Mouse (Mus musculus): ENCODE data around the gene Trappc12. TPM values are rescaled to one million over a fixed set of nuclear protein-coding genes. Genes with fewer than 3 reads are reported as not detected.

Trappc12 gene
- polyA plus RNA-seq (2016; fragmentation: Nextera tagmentation; extraction: Ambion mirVana), result 42.1 and 43.2 TPM in 2 replicates

DNA sequence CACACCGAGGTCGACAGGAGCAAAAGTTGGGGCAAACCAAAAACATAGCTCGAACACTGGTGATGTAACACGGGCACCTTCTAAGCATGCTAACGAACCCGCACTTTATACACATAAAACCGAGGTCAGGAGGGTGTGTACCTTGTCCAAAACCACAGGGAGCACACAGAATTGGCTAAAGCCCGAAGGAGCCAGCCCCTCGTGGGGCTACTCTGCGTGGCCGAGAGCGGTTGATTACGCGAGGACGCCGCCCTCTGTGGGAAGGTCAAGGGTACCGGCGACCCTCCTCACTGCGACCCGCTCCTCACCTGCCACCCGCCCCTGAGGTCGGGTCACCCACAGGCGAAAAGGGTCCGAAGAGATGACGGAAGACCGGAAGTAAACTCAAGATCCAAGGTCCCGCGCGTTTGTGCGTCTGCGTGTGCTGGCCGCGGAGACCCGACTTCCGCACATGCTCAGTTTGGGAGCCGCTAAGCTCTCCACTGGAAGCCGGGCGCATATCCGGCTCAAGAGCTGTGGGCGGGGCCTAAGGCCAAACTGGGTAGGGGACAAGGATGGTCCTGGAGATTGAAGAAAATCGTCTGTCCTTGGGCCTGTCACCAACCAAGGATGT, at the start of gene Trappc12:
Gene Trappc12, minus strand, starts transcription at position 452 of the 613 bp plus-strand sequence.
- 2% methylated on average over 41 of the region's 41 CpGs for WGBS
- ATAC-seq (ENCODE audit: low FRiP score), result peak; percentile 92
- no peaks in the 10 kb centered on the region for H3K9me3 ChIP-seq (replicated peaks)
- H3K4me3 ChIP-seq, result peak within 1 kb of the TSS; percentile 83
- peak within 1 kb of the TSS; percentile 52; the same call in 1 of the 2 replicates for H3K27ac ChIP-seq
- H3K9ac ChIP-seq, result peak within 1 kb of the TSS; percentile 67
- H3K4me1 ChIP-seq, result peaks cover 18% of the 10 kb centered on the region
- H3K4me2 ChIP-seq (replicated peaks), result peak within 1 kb of the TSS; percentile 94
- H3K27me3 ChIP-seq, result no peaks in the 10 kb centered on the region
- peaks cover 20% of the 10 kb centered on the region for H3K36me3 ChIP-seq

DNA sequence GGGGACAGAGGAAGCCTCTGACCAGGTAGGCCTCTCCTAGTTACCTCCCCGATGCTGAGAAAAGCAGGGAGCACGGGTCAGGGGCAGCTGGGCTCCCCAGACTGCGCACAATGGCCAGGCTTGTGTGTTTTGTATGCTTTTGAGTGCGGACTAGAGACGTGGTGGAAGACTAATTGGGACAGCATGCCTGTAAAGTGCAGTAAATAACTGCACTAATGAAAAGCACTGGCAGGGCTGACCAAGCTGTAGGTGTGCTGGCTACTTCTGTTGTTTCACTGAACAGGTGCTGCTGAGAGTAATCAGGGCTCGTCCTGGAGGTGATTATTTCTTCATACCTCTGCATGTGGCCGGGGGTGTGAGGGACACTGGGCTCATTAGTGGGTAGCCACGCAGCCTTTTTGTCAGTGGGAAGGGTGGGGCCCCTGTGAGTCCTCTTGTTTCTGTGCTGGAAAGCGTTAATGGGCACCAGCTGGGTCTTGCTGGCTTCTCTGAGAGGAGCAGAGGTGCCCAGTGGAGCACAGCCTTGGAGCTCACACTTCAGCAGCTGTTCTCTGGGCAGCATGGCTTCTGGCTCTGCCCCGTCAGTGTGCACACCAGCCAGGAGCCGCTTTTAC, 49.6 kb upstream of the Trappc12 start:
- Histone ChIP-seq H3K27ac (peak overlapping the region; percentile 45), H3K9ac (no peak overlapping the region)

DNA sequence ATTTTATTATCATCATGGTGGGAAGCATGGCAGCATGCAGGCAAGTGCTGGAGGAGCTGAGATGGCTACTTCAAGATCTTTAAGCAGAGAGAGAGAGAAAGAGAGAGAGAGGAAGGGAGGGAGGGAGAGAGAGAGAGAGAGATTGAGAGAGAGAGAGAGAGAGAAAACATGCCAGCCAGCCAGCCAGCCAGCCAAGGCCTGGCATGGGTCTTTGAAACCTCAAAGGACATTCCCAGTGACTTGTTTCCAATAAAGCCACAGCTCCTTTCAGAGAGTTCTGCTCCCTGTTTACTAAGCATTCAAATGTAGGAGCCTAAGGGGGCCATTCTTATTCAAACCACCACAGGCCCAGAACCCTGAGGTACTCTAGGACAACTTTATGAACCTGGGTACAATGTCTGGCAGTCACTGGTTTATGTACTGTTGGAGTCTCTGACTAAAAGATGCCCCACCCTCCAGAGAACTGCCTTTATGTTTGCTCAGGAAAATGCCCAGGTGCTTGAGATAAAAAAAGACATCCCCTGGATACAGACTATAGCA, 46.7 kb upstream of the Trappc12 start:
- peaks cover 30% of the 10 kb centered on the region for H3K4me1 ChIP-seq
- no peak overlapping the region for H3K9ac ChIP-seq
- no peaks in the 10 kb centered on the region for H3K9me3 ChIP-seq (replicated peaks)
- no peak overlapping the region for H3K4me3 ChIP-seq
- ATAC-seq (ENCODE audit: low FRiP score), result no peak
- no peak overlapping the region for H3K4me2 ChIP-seq (replicated peaks)
- H3K27me3 ChIP-seq, result no peaks in the 10 kb centered on the region
- H3K36me3 ChIP-seq, result no peaks in the 10 kb centered on the region
- H3K27ac ChIP-seq, result peak overlapping the region; percentile 23; the same call in 1 of the 2 replicates

More for the DNA sequence above, 49.6 kb upstream of the Trappc12 start:
- Histone ChIP-seq H3K4me3 (no peak overlapping the region), H3K9me3 (replicated peaks) (no peaks in the 10 kb centered on the region), H3K36me3 (no peaks in the 10 kb centered on the region), H3K27me3 (no peaks in the 10 kb centered on the region), H3K4me2 (replicated peaks) (no peak overlapping the region), H3K4me1 (peaks cover 32% of the 10 kb centered on the region)
- 46% methylated on average over 11 of the region's 11 CpGs for WGBS
- peak; percentile 70; the same call in 1 of the 2 replicates for ATAC-seq (ENCODE audit: low FRiP score)

DNA sequence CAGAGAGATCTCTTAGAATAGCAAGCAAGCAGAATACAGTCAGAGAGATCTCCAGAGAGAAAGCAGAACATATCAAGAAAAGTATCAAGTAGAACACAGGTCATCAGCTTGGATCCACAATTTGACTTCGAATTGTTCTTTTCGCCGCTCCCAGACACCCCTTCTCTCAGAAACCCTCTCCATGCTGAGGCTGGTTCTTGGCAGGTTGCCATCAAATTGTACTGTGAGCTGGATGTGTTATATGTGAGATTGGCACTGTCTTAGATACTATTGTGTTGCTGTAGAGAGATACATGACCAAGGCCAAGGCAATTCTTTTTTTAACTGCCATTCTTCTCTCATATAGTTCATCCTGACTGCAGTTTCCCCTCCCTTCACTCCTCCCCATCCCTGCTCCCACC, 44.8 kb upstream of the Trappc12 start:
- Histone ChIP-seq H3K27ac (no peak overlapping the region), H3K36me3 (no peaks in the 10 kb centered on the region), H3K4me1 (peaks cover 37% of the 10 kb centered on the region), H3K4me2 (replicated peaks) (no peak overlapping the region), H3K9me3 (replicated peaks) (no peaks in the 10 kb centered on the region), H3K27me3 (no peaks in the 10 kb centered on the region), H3K9ac (no peak overlapping the region), H3K4me3 (no peak overlapping the region)
- WGBS, result 83% methylated on average over 3 of the region's 3 CpGs
- ATAC-seq (ENCODE audit: low FRiP score), result no peak

- Histone ChIP-seq H3K4me3 (no peak overlapping the region), H3K27ac (no peak overlapping the region), H3K4me2 (replicated peaks) (no peak overlapping the region), H3K36me3 (no peaks in the 10 kb centered on the region), H3K27me3 (no peaks in the 10 kb centered on the region), H3K9ac (no peak overlapping the region), H3K4me1 (peaks cover 31% of the 10 kb centered on the region), H3K9me3 (replicated peaks) (no peaks in the 10 kb centered on the region)
- ATAC-seq (ENCODE audit: low FRiP score), result no peak
- WGBS, result 77% methylated on average over 2 of the region's 2 CpGs
These were observed 43.4 kb upstream of the Trappc12 start for GRCm38 (mm10) chr12:28793715-28794114.

DNA sequence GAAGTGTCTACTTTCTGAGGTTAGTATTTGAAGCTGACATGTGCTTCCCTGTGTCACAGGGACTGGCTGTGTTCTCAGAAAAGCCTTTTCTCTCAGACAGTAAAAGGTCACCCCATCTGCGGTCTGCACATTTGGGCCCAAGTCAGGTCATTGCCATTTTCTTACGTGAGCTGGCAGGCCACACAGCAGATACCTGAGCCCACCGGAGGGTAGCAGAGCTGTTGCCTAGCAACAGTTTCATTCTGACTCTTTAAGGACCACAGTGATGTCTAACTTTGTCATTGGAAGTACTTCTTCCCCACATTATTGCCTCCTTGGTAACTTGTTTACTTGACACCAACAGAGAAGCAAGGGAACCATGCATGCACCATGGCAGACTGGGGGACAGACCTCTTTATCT, 42.3 kb upstream of the Trappc12 start:
- 51% methylated on average over 3 of the region's 3 CpGs for WGBS
- H3K27ac ChIP-seq, result no peak overlapping the region

GRCm38 (mm10) chr12:28786310-28786709, 36.0 kb upstream of the Trappc12 start:
- no peak overlapping the region for H3K9ac ChIP-seq
- H3K9me3 ChIP-seq (replicated peaks), result no peaks in the 10 kb centered on the region
- no peak overlapping the region for H3K4me2 ChIP-seq (replicated peaks)
- 94% methylated on average over 6 of the region's 6 CpGs for WGBS
- H3K27me3 ChIP-seq, result no peaks in the 10 kb centered on the region
- no peak for ATAC-seq (ENCODE audit: low FRiP score)
- no peak overlapping the region for H3K27ac ChIP-seq
- H3K36me3 ChIP-seq, result no peaks in the 10 kb centered on the region
- H3K4me3 ChIP-seq, result no peak overlapping the region
- H3K4me1 ChIP-seq, result peaks cover 38% of the 10 kb centered on the region

More for the DNA sequence above, 42.3 kb upstream of the Trappc12 start:
- Histone ChIP-seq H3K4me2 (replicated peaks) (no peak overlapping the region), H3K4me1 (peaks cover 31% of the 10 kb centered on the region), H3K9ac (no peak overlapping the region), H3K36me3 (no peaks in the 10 kb centered on the region), H3K4me3 (no peak overlapping the region), H3K9me3 (replicated peaks) (no peaks in the 10 kb centered on the region), H3K27me3 (no peaks in the 10 kb centered on the region)
- ATAC-seq (ENCODE audit: low FRiP score), result no peak

GRCm38 (mm10) chr12:28785299-28785698, 35.0 kb upstream of the Trappc12 start:
- Histone ChIP-seq H3K4me3 (no peak overlapping the region), H3K27ac (no peak overlapping the region), H3K4me1 (peaks cover 38% of the 10 kb centered on the region), H3K4me2 (replicated peaks) (no peak overlapping the region), H3K27me3 (no peaks in the 10 kb centered on the region), H3K9ac (no peak overlapping the region), H3K36me3 (no peaks in the 10 kb centered on the region), H3K9me3 (replicated peaks) (no peaks in the 10 kb centered on the region)
- no peak for ATAC-seq (ENCODE audit: low FRiP score)
- 7% methylated on average over 1 of the region's 1 CpGs for WGBS

GRCm38 (mm10) chr12:28784864-28785263, 34.6 kb upstream of the Trappc12 start:
- Histone ChIP-seq H3K9me3 (replicated peaks) (no peaks in the 10 kb centered on the region), H3K4me2 (replicated peaks) (no peak overlapping the region), H3K9ac (no peak overlapping the region), H3K36me3 (no peaks in the 10 kb centered on the region), H3K27ac (no peak overlapping the region), H3K4me3 (no peak overlapping the region), H3K27me3 (no peaks in the 10 kb centered on the region), H3K4me1 (peaks cover 36% of the 10 kb centered on the region)
- 30% methylated on average over 8 of the region's 8 CpGs for WGBS
- ATAC-seq (ENCODE audit: low FRiP score), result no peak

- H3K9ac ChIP-seq, result no peak overlapping the region
These were observed 34.1 kb upstream of the Trappc12 start for GRCm38 (mm10) chr12:28784355-28784754.

GRCm38 (mm10) chr12:28782637-28783036, 32.4 kb upstream of the Trappc12 start:
- Histone ChIP-seq H3K27ac (no peak overlapping the region), H3K9me3 (replicated peaks) (no peaks in the 10 kb centered on the region), H3K9ac (no peak overlapping the region), H3K27me3 (no peaks in the 10 kb centered on the region), H3K4me3 (no peak overlapping the region), H3K4me1 (peaks cover 36% of the 10 kb centered on the region), H3K4me2 (replicated peaks) (no peak overlapping the region), H3K36me3 (no peaks in the 10 kb centered on the region)
- 94% methylated on average over 3 of the region's 3 CpGs for WGBS
- ATAC-seq (ENCODE audit: low FRiP score), result no peak

More at GRCm38 (mm10) chr12:28784355-28784754, 34.1 kb upstream of the Trappc12 start:
- Histone ChIP-seq H3K27ac (no peak overlapping the region), H3K4me3 (no peak overlapping the region), H3K4me1 (peaks cover 36% of the 10 kb centered on the region), H3K36me3 (no peaks in the 10 kb centered on the region), H3K27me3 (no peaks in the 10 kb centered on the region), H3K9me3 (replicated peaks) (no peaks in the 10 kb centered on the region), H3K4me2 (replicated peaks) (no peak overlapping the region)
- WGBS, result 32% methylated on average over 4 of the region's 4 CpGs
- ATAC-seq (ENCODE audit: low FRiP score), result peak; percentile 26; the same call in 1 of the 2 replicates

- no peak overlapping the region for H3K4me2 ChIP-seq (replicated peaks)
- H3K27me3 ChIP-seq, result no peaks in the 10 kb centered on the region
- no peaks in the 10 kb centered on the region for H3K36me3 ChIP-seq
- WGBS, result 70% methylated on average over 7 of the region's 7 CpGs
- no peak overlapping the region for H3K9ac ChIP-seq
- no peak overlapping the region for H3K4me3 ChIP-seq
- ATAC-seq (ENCODE audit: low FRiP score), result no peak
- H3K27ac ChIP-seq, result no peak overlapping the region
- no peaks in the 10 kb centered on the region for H3K9me3 ChIP-seq (replicated peaks)
- H3K4me1 ChIP-seq, result peaks cover 32% of the 10 kb centered on the region
These were observed 29.9 kb upstream of the Trappc12 start for GRCm38 (mm10) chr12:28780180-28780579.
